Mouse (Mus musculus) liver (tissue): ENCODE data around the gene Zc2hc1b.

Source experiments
- DNase-seq: peaks from one replicate; pipeline ENCODE4 v3.0.0-alpha.2; 2020; ENCODE audit warnings: mixed read lengths

Gene Zc2hc1b

DNA sequence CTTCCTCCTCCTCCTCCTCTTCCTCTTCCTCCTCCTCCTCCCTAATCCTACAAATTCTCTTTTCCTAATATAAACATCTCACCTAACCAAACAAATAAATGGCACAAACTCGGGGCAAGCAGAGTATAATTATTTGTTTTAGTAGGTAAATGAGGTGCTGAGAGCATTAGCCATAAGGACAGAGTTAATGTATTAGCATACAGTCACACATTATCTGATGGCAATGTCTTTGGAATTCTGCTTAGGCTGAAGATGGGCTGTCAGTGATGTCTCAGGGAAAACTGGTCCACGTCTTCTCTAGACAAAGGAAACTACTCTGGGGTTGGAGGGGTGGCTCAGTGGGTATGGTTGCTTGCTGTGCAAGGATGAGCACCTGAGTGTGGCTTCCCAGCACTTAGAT lies 6.4 kb downstream of the Zc2hc1b start:
- no peak for DNase-seq

- peak; percentile 13 for DNase-seq
Measured at GRCm38 (mm10) chr10:13170739-13171448, 6.9 kb downstream of the Zc2hc1b start.

DNA sequence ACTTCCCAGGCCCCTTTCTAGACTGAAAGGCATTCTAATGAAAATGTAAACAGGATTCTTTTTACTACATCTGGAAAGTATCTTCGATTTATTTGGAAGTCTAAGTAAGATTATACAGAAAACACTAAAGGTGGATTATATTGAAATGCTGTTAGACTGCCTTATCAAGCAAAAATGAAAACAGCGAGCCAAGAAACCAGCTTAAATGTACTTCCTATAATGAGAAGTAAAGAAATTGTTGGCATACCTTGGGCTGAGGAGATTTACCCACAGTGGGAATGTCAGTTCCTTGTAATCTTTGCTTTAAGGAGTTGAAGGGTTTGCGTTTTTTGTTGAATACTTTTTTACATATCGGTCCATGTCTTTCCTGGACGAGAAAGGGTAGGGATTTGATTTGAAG lies 9.4 kb downstream of the Zc2hc1b start:
- DNase-seq = no peak

- DNase-seq = no peak
Measured at GRCm38 (mm10) chr10:13162031-13162430, 15.8 kb downstream of the Zc2hc1b start.

DNA sequence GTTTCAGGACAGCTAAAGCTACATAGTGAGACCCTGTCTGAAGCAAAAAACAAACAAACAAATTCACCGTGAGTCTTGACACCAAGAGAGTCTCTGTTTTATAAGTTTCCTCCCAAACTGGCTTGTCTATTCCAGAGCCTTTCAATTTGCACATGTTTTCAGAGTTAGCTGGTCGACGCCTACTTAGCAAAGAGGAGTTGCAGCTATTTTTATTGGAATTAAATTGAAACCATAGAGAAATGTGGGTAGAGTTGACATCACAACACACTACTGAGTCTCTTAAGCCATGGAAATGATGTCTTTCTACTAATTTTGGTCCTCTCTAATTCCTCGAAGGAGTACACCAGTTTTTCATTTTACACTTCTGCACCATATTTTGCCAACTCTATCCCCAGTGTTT lies 16.9 kb downstream of the Zc2hc1b start:
- no peak for DNase-seq

GRCm38 (mm10) chr10:13155377-13155776 lies 22.4 kb downstream of the Zc2hc1b start:
- no peak for DNase-seq

DNA sequence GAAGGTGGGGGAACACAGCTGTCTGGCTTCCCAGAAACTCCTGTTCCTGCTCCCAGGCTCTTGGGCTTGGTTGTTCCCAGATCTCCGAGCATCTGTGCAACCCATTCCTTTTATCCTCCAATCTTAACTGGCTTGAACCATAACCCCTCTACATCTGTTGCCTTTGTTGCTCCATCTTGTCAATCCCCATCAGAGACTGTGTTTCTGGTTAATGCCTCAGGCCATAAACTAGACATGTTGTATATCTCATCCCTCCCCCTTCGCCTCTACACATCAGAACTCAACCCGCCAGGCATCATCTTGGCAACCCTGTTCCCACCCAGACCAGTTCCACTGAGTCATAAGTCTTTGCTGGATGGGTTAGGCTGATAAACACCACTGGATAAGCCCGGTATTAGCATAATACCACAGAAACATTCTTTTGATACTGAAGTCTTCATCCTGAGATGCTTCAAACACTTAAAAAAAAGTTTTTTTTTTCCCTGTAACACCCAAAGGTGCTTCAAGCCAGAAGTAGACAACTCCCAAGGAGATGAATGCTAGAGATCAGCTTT lies 24.9 kb downstream of the Zc2hc1b start:
- no peak for DNase-seq

- DNase-seq = no peak
Measured at GRCm38 (mm10) chr10:13151353-13151752, 26.5 kb downstream of the Zc2hc1b start.

GRCm38 (mm10) chr10:13150435-13150834 lies 27.4 kb downstream of the Zc2hc1b start:
- no peak for DNase-seq

- no peak for DNase-seq
Measured at GRCm38 (mm10) chr10:13140434-13140833, 37.4 kb downstream of the Zc2hc1b start.

DNA sequence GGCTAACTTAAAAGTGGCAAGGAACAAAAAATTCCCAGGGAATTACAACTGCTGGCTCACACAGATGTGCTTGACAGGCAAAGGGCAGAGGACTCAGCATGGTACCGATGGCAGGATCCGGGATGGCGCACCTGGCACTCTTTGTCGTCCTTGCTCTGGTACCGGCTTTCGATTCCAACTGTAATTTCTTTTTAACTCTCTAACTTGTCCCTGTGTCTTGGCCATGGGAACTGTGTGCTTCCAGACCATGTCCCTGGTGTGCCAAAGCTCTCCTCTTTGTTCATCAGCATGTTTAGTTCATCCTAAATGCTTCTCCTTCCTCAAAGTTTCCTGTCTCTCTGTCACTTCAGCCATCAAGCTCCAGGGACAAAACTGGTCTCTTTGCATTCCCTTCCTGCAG lies 39.9 kb downstream of the Zc2hc1b start:
- no peak for DNase-seq

GRCm38 (mm10) chr10:13135751-13136150 lies 42.1 kb downstream of the Zc2hc1b start:
- no peak for DNase-seq

DNA sequence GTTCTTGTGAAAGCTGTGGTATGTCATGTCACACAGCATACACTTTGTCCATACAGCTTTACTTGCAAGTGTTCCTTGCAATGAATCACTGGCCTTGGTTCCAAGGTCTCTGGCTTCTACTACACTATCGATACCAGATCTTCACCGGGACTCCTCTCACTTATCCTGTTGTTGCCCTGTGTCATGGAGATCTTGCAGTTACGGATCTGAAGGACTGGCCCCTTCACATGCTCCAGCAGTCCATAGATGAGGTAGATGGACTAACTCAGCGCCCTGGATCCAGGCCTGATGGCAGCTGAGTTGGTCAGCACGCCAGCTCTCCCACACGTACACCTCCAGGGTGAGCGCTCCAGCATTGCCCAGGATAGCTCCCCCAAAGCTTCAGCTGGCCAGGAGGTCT lies 42.5 kb downstream of the Zc2hc1b start:
- DNase-seq = no peak

- DNase-seq = no peak
Measured at GRCm38 (mm10) chr10:13133850-13134249, 44.0 kb downstream of the Zc2hc1b start.

- DNase-seq = no peak
Measured at GRCm38 (mm10) chr10:13127946-13128345, 49.9 kb downstream of the Zc2hc1b start.

DNA sequence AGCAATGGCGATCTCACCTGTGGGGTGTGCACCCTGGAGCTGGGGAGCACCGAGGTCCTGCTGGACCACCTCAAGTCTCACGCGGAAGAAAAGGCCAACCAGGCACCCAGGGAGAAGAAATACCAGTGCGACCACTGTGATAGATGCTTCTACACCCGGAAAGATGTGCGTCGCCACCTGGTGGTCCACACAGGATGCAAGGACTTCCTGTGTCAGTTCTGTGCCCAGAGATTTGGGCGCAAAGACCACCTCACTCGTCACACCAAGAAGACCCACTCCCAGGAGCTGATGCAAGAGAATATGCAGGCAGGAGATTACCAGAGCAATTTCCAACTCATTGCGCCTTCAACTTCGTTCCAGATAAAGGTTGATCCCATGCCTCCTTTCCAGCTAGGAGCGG lies 50.5 kb downstream of the Zc2hc1b start:
- DNase-seq = no peak

GRCm38 (mm10) chr10:13125811-13126210 lies 52.0 kb downstream of the Zc2hc1b start:
- DNase-seq = no peak

- DNase-seq = no peak
Measured at GRCm38 (mm10) chr10:13119300-13119699, 58.5 kb downstream of the Zc2hc1b start.

GRCm38 (mm10) chr10:13118770-13119102 lies 59.1 kb downstream of the Zc2hc1b start:
- no peak for DNase-seq

- DNase-seq = no peak
Measured at GRCm38 (mm10) chr10:13118024-13118769, 59.6 kb downstream of the Zc2hc1b start.

DNA sequence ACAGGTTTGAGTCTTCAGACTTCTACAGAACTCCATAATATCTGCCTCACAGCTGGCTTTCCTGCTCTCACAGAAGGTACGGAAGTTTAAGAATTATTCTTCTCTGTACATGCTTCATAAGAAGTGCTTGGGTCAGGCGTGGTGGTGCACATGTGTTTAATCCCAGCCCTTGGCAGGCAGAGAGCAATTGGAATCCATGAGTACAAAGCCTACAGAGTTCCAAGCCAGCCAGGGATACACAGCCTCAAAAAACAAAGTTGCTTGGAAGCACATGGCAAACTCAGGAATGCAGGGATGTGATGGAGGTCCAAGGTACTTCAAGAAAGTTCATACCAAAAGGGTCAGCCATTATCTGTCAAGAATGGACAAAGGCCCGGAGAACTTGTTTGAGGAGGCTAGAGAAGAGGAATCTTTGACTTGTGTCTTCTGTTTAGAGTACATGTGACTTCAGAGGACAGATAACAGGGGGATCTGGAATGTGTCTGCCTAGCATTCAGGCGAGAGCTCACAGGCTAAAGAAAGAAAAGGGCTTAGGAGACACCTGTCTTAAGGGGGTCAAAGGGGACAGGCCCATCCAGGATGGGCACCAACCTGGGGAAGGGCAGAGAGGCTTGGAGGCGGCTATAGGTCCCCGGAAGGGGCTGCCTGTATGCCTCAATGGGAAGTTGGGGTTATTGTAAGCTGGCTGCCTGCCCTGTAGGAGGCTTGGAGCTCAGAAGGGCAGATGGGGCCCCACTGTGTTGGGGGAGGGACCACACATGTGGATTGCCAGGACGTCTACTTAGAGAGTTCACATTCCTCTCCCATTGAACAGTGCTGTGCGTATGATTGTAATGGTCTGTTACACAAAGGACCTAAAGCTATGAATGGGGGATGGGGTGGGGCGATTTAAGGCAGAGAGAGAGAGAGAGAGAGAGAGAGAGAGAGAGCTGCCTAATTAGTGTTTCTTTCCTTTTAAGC lies 60.8 kb downstream of the Zc2hc1b start:
- DNase-seq = no peak

GRCm38 (mm10) chr10:13115030-13115429 lies 62.8 kb downstream of the Zc2hc1b start:
- no peak for DNase-seq

GRCm38 (mm10) chr10:13113641-13114040 lies 64.2 kb downstream of the Zc2hc1b start:
- no peak for DNase-seq
